Mouse (Mus musculus): ENCODE measurements around the gene Vps33a. TPM values are rescaled to one million over a fixed set of nuclear protein-coding genes. Genes with fewer than 3 reads are reported as not detected.

Gene Vps33a
- 17.3 and 21.1 TPM in 2 replicates for polyA plus RNA-seq (2015; fragmentation: Nextera tagmentation; extraction: Ambion mirVana)

- ATAC-seq (replicated peaks; ENCODE audit: insufficient number of reproducible peaks, insufficient read depth, low FRiP score, low read depth) = peak; percentile 94
- Histone ChIP-seq H3K4me1 (replicated peaks) (peaks cover 13% of the 10 kb centered on the region), H3K27ac (peak within 1 kb of the TSS; percentile 72), H3K27me3 (no peaks in the 10 kb centered on the region), H3K9ac (peak within 1 kb of the TSS; percentile 83), H3K9me3 (replicated peaks) (no peaks in the 10 kb centered on the region), H3K4me2 (peak within 1 kb of the TSS; percentile 88), H3K36me3 (peaks cover 19% of the 10 kb centered on the region), H3K4me3 (peak within 1 kb of the TSS; percentile 85)
- WGBS = under 1% methylated on average over 54 of the region's 54 CpGs
Observed at GRCm38 (mm10) chr5:123572357-123573186, at the start of gene Vps33a. Gene Vps33a, minus strand, starts transcription at chr5:123573038.

GRCm38 (mm10) chr5:123622421-123622820, 49.6 kb upstream of the Vps33a start:
- no peak for ATAC-seq (replicated peaks; ENCODE audit: insufficient number of reproducible peaks, insufficient read depth, low FRiP score, low read depth)
- peaks cover 43% of the 10 kb centered on the region for H3K36me3 ChIP-seq
- 85% methylated on average over 13 of the region's 13 CpGs for WGBS

GRCm38 (mm10) chr5:123618558-123618957, 45.7 kb upstream of the Vps33a start:
- Histone ChIP-seq H3K9ac (no peak overlapping the region), H3K4me2 (no peak overlapping the region), H3K36me3 (peaks cover 69% of the 10 kb centered on the region), H3K27me3 (no peaks in the 10 kb centered on the region), H3K4me3 (no peak overlapping the region), H3K9me3 (replicated peaks) (no peaks in the 10 kb centered on the region), H3K27ac (no peak overlapping the region), H3K4me1 (replicated peaks) (no peaks in the 10 kb centered on the region)
- ATAC-seq (replicated peaks; ENCODE audit: insufficient number of reproducible peaks, insufficient read depth, low FRiP score, low read depth) = no peak
- WGBS = 79% methylated on average over 2 of the region's 2 CpGs

More at GRCm38 (mm10) chr5:123622421-123622820, 49.6 kb upstream of the Vps33a start:
- Histone ChIP-seq H3K4me3 (no peak overlapping the region), H3K27ac (no peak overlapping the region), H3K27me3 (no peaks in the 10 kb centered on the region), H3K4me2 (no peak overlapping the region), H3K4me1 (replicated peaks) (no peaks in the 10 kb centered on the region), H3K9ac (no peak overlapping the region), H3K9me3 (replicated peaks) (no peaks in the 10 kb centered on the region)

GRCm38 (mm10) chr5:123614246-123614645, 41.4 kb upstream of the Vps33a start:
- Histone ChIP-seq H3K36me3 (peaks cover 76% of the 10 kb centered on the region), H3K9me3 (replicated peaks) (no peaks in the 10 kb centered on the region)
- WGBS = 93% methylated on average over 24 of the region's 24 CpGs

DNA sequence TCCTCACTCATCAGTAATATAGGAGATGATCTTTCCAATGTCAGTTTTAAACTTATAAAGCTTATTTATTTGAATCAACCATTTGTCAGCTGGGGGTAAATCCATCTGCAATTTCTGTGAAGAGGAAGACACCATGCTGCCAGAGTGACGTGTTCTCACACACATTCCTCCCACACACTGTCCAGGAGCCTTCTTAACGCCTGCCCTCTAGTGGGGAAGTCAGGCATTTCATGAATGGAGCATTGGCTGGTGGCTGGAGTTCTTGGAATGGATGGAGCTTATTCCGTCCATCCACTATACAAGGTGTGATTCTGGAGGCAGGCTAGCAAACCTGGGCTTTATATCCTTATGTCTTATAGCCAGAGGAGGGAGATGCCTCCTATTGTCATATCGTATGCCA, 37.0 kb upstream of the Vps33a start:
- peaks cover 65% of the 10 kb centered on the region for H3K36me3 ChIP-seq
- no peaks in the 10 kb centered on the region for H3K27me3 ChIP-seq
- H3K4me2 ChIP-seq = no peak overlapping the region
- H3K9me3 ChIP-seq (replicated peaks) = no peaks in the 10 kb centered on the region
- no peak overlapping the region for H3K9ac ChIP-seq
- no peak for ATAC-seq (replicated peaks; ENCODE audit: insufficient number of reproducible peaks, insufficient read depth, low FRiP score, low read depth)
- WGBS = 22% methylated on average over 4 of the region's 4 CpGs
- H3K27ac ChIP-seq = no peak overlapping the region
- H3K4me1 ChIP-seq (replicated peaks) = peaks cover 7% of the 10 kb centered on the region; the same call in 1 of the 2 replicates
- no peak overlapping the region for H3K4me3 ChIP-seq

More at GRCm38 (mm10) chr5:123614246-123614645, 41.4 kb upstream of the Vps33a start:
- ATAC-seq (replicated peaks; ENCODE audit: insufficient number of reproducible peaks, insufficient read depth, low FRiP score, low read depth) = no peak
- H3K27ac ChIP-seq = no peak overlapping the region
- H3K4me2 ChIP-seq = no peak overlapping the region
- H3K4me3 ChIP-seq = no peak overlapping the region
- no peaks in the 10 kb centered on the region for H3K27me3 ChIP-seq
- H3K4me1 ChIP-seq (replicated peaks) = no peaks in the 10 kb centered on the region
- no peak overlapping the region for H3K9ac ChIP-seq

- H3K9ac ChIP-seq = no peak overlapping the region
- H3K27ac ChIP-seq = no peak overlapping the region
- no peak overlapping the region for H3K4me3 ChIP-seq
- peaks cover 60% of the 10 kb centered on the region for H3K36me3 ChIP-seq
- ATAC-seq (replicated peaks; ENCODE audit: insufficient number of reproducible peaks, insufficient read depth, low FRiP score, low read depth) = no peak
- no peak overlapping the region for H3K4me2 ChIP-seq
- peaks cover 8% of the 10 kb centered on the region; the same call in 1 of the 2 replicates for H3K4me1 ChIP-seq (replicated peaks)
- 90% methylated on average over 7 of the region's 7 CpGs for WGBS
- no peaks in the 10 kb centered on the region for H3K9me3 ChIP-seq (replicated peaks)
- no peaks in the 10 kb centered on the region for H3K27me3 ChIP-seq
Observed at GRCm38 (mm10) chr5:123609416-123609815, 36.6 kb upstream of the Vps33a start.

- Histone ChIP-seq H3K9ac (no peak overlapping the region), H3K27ac (peak overlapping the region; percentile 19), H3K27me3 (no peaks in the 10 kb centered on the region), H3K4me2 (no peak overlapping the region), H3K4me3 (no peak overlapping the region), H3K4me1 (replicated peaks) (peaks cover 15% of the 10 kb centered on the region), H3K9me3 (replicated peaks) (no peaks in the 10 kb centered on the region), H3K36me3 (peaks cover 48% of the 10 kb centered on the region)
- ATAC-seq (replicated peaks; ENCODE audit: insufficient number of reproducible peaks, insufficient read depth, low FRiP score, low read depth) = peak; percentile 39
- 55% methylated on average over 3 of the region's 3 CpGs for WGBS
Observed at GRCm38 (mm10) chr5:123607211-123607669, 34.4 kb upstream of the Vps33a start.

DNA sequence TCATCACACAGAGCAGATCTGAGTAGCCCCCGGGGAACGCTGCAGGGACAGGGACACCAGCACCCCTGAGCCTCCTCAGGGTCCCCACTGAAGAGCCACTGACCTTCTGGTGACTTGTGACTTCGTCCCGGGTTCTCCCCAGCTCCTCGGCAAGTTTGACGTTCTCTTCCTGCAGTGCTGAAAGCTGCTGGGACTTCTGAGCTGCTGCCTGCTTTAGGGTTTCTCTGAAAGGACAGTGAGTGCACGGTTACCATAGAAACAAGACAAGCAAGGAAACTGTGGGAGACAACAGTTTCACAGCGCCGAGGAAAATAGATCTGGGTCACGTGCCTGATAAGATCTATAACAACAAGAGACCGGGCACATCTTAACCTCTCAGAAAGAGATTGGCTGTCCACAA, 30.7 kb upstream of the Vps33a start:
- no peak overlapping the region for H3K27ac ChIP-seq
- H3K4me3 ChIP-seq = no peak overlapping the region
- H3K9me3 ChIP-seq (replicated peaks) = no peaks in the 10 kb centered on the region
- H3K9ac ChIP-seq = no peak overlapping the region
- no peak overlapping the region for H3K4me2 ChIP-seq
- H3K36me3 ChIP-seq = peaks cover 36% of the 10 kb centered on the region
- no peaks in the 10 kb centered on the region for H3K27me3 ChIP-seq
- H3K4me1 ChIP-seq (replicated peaks) = peaks cover 15% of the 10 kb centered on the region
- ATAC-seq (replicated peaks; ENCODE audit: insufficient number of reproducible peaks, insufficient read depth, low FRiP score, low read depth) = 0 out of 2 replicates have a peak, but pooled peaks have one; percentile 25
- 30% methylated on average over 11 of the region's 11 CpGs for WGBS

DNA sequence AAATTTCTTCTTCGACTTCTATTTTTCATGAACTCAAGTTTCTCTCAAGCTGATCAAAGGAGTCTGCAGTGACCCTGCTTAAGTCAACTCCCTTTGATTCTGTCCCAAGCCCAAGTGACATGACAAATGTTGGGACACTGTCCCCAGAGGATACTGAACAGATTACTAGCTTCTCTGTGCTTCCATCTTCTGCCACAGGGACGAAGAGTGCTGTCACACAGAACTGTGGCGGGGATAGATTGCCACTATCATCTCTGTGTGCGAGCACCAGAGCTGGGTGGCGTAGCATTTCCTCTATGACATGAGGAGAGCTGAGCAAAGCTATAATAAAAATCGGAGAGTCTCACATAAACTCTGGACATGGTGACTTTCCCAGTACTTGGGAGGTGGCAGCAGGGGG, 29.3 kb upstream of the Vps33a start:
- H3K4me2 ChIP-seq = no peak overlapping the region
- no peak overlapping the region for H3K27ac ChIP-seq
- H3K4me3 ChIP-seq = no peak overlapping the region
- H3K36me3 ChIP-seq = peaks cover 29% of the 10 kb centered on the region
- no peaks in the 10 kb centered on the region for H3K27me3 ChIP-seq
- H3K9me3 ChIP-seq (replicated peaks) = no peaks in the 10 kb centered on the region
- ATAC-seq (replicated peaks; ENCODE audit: insufficient number of reproducible peaks, insufficient read depth, low FRiP score, low read depth) = no peak
- 76% methylated on average over 6 of the region's 6 CpGs for WGBS
- H3K9ac ChIP-seq = no peak overlapping the region
- peaks cover 15% of the 10 kb centered on the region for H3K4me1 ChIP-seq (replicated peaks)

DNA sequence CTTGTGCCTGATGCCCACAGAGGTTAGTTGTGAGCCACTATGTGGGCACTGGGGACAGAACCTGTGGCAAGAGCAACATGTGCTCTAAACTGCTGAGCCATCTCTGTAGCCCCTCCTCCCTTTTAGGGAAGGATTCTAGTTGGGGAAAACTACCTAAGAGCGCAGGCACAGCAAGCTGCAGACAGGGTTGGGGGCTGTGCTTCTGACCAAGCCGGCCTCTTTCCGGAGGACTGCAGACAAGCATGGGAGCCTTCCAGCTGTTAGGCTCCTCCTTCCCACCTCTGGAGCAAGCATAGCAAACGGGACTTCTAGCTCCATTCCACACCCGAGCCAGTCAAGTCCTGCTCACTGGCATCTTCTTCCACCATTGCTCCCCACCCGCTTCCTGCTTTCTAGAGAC, 26.5 kb upstream of the Vps33a start:
- Histone ChIP-seq H3K27ac (no peak overlapping the region), H3K4me2 (no peak overlapping the region), H3K4me3 (no peak overlapping the region), H3K36me3 (peaks cover 27% of the 10 kb centered on the region), H3K9me3 (replicated peaks) (no peaks in the 10 kb centered on the region), H3K4me1 (replicated peaks) (peaks cover 14% of the 10 kb centered on the region), H3K9ac (0 out of 2 replicates have a peak overlapping the region, but pooled peaks have one; percentile 1), H3K27me3 (no peaks in the 10 kb centered on the region)
- no peak for ATAC-seq (replicated peaks; ENCODE audit: insufficient number of reproducible peaks, insufficient read depth, low FRiP score, low read depth)
- 44% methylated on average over 6 of the region's 6 CpGs for WGBS

DNA sequence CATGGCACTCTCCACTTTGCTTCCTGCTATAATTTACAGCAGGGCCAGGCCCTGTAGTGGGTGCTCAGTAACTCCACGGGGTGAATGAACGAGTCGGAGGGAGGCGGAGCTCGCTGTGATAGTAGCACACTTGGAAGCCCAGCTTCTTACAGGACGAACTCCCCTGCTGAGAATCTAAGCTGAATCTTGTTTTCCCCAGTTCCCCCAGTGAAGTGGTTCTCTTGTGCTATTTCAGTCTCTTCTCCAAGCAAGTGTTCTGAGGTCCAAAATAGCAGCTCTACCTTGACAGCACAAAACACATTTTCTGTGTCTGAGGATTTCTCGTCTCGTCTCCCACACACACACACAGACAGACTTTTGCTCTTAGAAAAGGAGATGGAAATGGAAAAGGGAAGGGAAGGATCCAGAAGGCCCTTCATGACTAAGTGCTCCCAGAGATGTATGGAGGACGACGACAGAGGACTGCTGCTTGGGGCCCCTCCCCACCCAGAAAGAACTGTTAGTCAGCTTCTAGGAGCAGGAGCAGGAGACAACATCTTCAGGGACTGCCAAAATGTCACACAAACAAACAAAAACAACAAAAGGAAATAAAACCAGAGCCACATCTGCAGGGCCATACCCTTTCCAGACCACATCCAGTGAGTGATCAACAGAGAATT, 20.9 kb upstream of the Vps33a start:
- peaks cover 31% of the 10 kb centered on the region for H3K36me3 ChIP-seq

More for the DNA sequence above, 20.9 kb upstream of the Vps33a start:
- peak overlapping the region; percentile 32 for H3K27ac ChIP-seq
- H3K9me3 ChIP-seq (replicated peaks) = no peaks in the 10 kb centered on the region
- 53% methylated on average over 10 of the region's 10 CpGs for WGBS
- H3K9ac ChIP-seq = no peak overlapping the region
- peaks cover 17% of the 10 kb centered on the region for H3K4me1 ChIP-seq (replicated peaks)
- H3K27me3 ChIP-seq = no peaks in the 10 kb centered on the region
- no peak for ATAC-seq (replicated peaks; ENCODE audit: insufficient number of reproducible peaks, insufficient read depth, low FRiP score, low read depth)
- H3K4me3 ChIP-seq = no peak overlapping the region
- H3K4me2 ChIP-seq = no peak overlapping the region

All from heart, embryonic 15.5 days (tissue).